Mouse (Mus musculus): ENCODE data around the gene Ifi214.
"Not testable (repeated sequence)": the region's sequence is repeated elsewhere in the genome, so short reads cannot be mapped to it uniquely, and the experiment has no call there.

Gene Ifi214

GRCm38 (mm10) chr1:173535791-173536190 is at the start of gene Ifi214:
Gene Ifi214 (minus strand): TSS chr1:173535957.
- DNase-seq (ENCODE audit: low spot score in 2 of 2) = not testable (repeated sequence)

GRCm38 (mm10) chr1:173579921-173580585 is 44.3 kb upstream of the Ifi214 start:
- DNase-seq (ENCODE audit: low spot score in 2 of 2) = no peak

GRCm38 (mm10) chr1:173579079-173579478 is 43.3 kb upstream of the Ifi214 start:
- DNase-seq (ENCODE audit: low spot score in 2 of 2) = no peak

- DNase-seq (ENCODE audit: low spot score in 2 of 2) = not testable (repeated sequence)
These were observed 14.8 kb upstream of the Ifi214 start for GRCm38 (mm10) chr1:173550491-173551050.

- not testable (repeated sequence) for DNase-seq (ENCODE audit: low spot score in 2 of 2)
These were observed 13.0 kb upstream of the Ifi214 start for GRCm38 (mm10) chr1:173548798-173549197.

GRCm38 (mm10) chr1:173521452-173521851 is 14.3 kb downstream of the Ifi214 start:
- DNase-seq (ENCODE audit: low spot score in 2 of 2) = no peak

- not testable (repeated sequence) for DNase-seq (ENCODE audit: low spot score in 2 of 2)
These were observed 25.2 kb downstream of the Ifi214 start for GRCm38 (mm10) chr1:173510595-173510994.

GRCm38 (mm10) chr1:173491483-173491882 is 44.3 kb downstream of the Ifi214 start:
- DNase-seq (ENCODE audit: low spot score in 2 of 2) = not testable (repeated sequence)

- not testable (repeated sequence) for DNase-seq (ENCODE audit: low spot score in 2 of 2)
These were observed 44.8 kb downstream of the Ifi214 start, which contains the start of gene Ifi206 for GRCm38 (mm10) chr1:173490812-173491480. Gene Ifi206 (minus strand): TSS chr1:173491041.

GRCm38 (mm10) chr1:173481182-173481574 is 54.6 kb downstream of the Ifi214 start:
- DNase-seq (ENCODE audit: low spot score in 2 of 2) = not testable (repeated sequence)

- DNase-seq (ENCODE audit: low spot score in 2 of 2) = not testable (repeated sequence)
These were observed 55.2 kb downstream of the Ifi214 start for GRCm38 (mm10) chr1:173480399-173481181.
